Mouse (Mus musculus) CH12.LX (cell line): ENCODE results near the gene Olfr978. TPM values are rescaled to one million over a fixed set of nuclear protein-coding genes. Genes with fewer than 3 reads are reported as not detected.

Source experiments
- DNase-seq: peaks from one replicate; pipeline ENCODE4 v3.0.0-alpha.2; 2013; ENCODE audit errors: extremely low read depth
- H3K27ac ChIP-seq: 2 replicates; pipeline ENCODE4 v1.5.1; 2012; ENCODE audit warnings: low read depth, mild to moderate bottlenecking, control low read depth, moderate library complexity; ENCODE audit not compliant: insufficient read depth
- H3K27me3 ChIP-seq: replicated peaks from 2 replicates; pipeline ENCODE3; 2012; ENCODE audit warnings: inconsistent platforms
- H3K36me3 ChIP-seq, 2 experiments: replicated peaks in 1 of 2; 2 replicates each; pipeline versions ENCODE3 to v1.6.1; 2012; ENCODE audit warnings: inconsistent platforms in 1 of 2, low read length in 1 of 2, mild to moderate bottlenecking in 1 of 2, mixed read lengths in 1 of 2, moderate library complexity in 1 of 2; ENCODE audit not compliant: control insufficient read depth in 1 of 2, insufficient read depth in 1 of 2
- H3K4me1 ChIP-seq, 2 experiments: 2 replicates each; pipeline ENCODE4 v1.6.1; 2012; ENCODE audit warnings: inconsistent platforms in 1 of 2, moderate library complexity in 1 of 2; ENCODE audit not compliant: insufficient read depth in 2 of 2, control insufficient read depth in 1 of 2
- H3K4me2 ChIP-seq: 2 replicates; pipeline ENCODE4 v1.6.1; 2012; ENCODE audit warnings: low read depth, mild to moderate bottlenecking, control low read depth; ENCODE audit not compliant: poor library complexity, insufficient read depth, severe bottlenecking
- H3K4me3 ChIP-seq, 3 experiments: fragments of 150-350 bp in 1 of 3; sonication (generic) in 1 of 3; replicated peaks in 1 of 3; 2 replicates each; pipeline versions ENCODE3 to v1.5.1; 2011 to 2012; ENCODE audit warnings: low read depth in 2 of 3, low read length in 2 of 3, mild to moderate bottlenecking in 2 of 3, moderate library complexity in 2 of 3, control low read depth in 1 of 3, improper control_type of control experiment in 1 of 3, inconsistent platforms in 1 of 3, mixed read lengths in 1 of 3; ENCODE audit not compliant: poor library complexity in 1 of 3
- H3K79me2 ChIP-seq: replicated peaks from 2 replicates; pipeline ENCODE4 v1.6.1; 2012; ENCODE audit warnings: mild to moderate bottlenecking, moderate library complexity; ENCODE audit not compliant: control insufficient read depth, poor library complexity, insufficient read depth, severe bottlenecking; ENCODE audit errors: extremely low read depth
- H3K9ac ChIP-seq: 2 replicates; pipeline ENCODE4 v1.6.1; 2012; ENCODE audit warnings: low read depth, mild to moderate bottlenecking, control low read depth, moderate library complexity; ENCODE audit not compliant: insufficient read depth
- H3K9me3 ChIP-seq: replicated peaks from 2 replicates; pipeline ENCODE3; 2012; ENCODE audit warnings: low read length, inconsistent platforms, mixed read lengths
- E2F4 ChIP-seq: IDR thresholded peaks from 2 replicates; pipeline ENCODE4 v1.6.1; 2011; ENCODE audit warnings: low read depth, low read length, improper control_type of control experiment; ENCODE audit not compliant: insufficient replicate concordance
- GABPA ChIP-seq: IDR thresholded peaks from 2 replicates; pipeline ENCODE4 v1.6.1; 2012; ENCODE audit warnings: low read depth, low read length, improper control_type of control experiment, inconsistent platforms; ENCODE audit not compliant: insufficient replicate concordance
- HCFC1 ChIP-seq: IDR thresholded peaks from 2 replicates; pipeline ENCODE4 v1.6.1; 2012; ENCODE audit warnings: low read depth, mild to moderate bottlenecking, inconsistent platforms, low read length, improper control_type of control experiment
- IRF4 ChIP-seq: IDR thresholded peaks from 2 replicates; pipeline ENCODE4 v1.6.1; 2014; ENCODE audit warnings: low read depth, mild to moderate bottlenecking, inconsistent platforms, low read length, improper control_type of control experiment
- JUN ChIP-seq: IDR thresholded peaks from 2 replicates; pipeline ENCODE4 v1.6.1; 2011; ENCODE audit warnings: low read depth, mild to moderate bottlenecking, low read length, improper control_type of control experiment, moderate library complexity; ENCODE audit not compliant: insufficient read depth
- JUND ChIP-seq: conservative IDR thresholded peaks from 2 replicates; pipeline ENCODE4 v1.6.1; 2011; ENCODE audit warnings: low read depth, low read length, improper control_type of control experiment
- MAFK ChIP-seq: IDR thresholded peaks from 2 replicates; pipeline ENCODE4 v1.6.1; 2011; ENCODE audit warnings: low read length, improper control_type of control experiment; ENCODE audit not compliant: insufficient replicate concordance
- MAZ ChIP-seq: IDR thresholded peaks from 2 replicates; pipeline ENCODE4 v1.6.1; 2012; ENCODE audit warnings: low read depth, mild to moderate bottlenecking, inconsistent platforms, low read length, improper control_type of control experiment, moderate library complexity
- MYC ChIP-seq: IDR thresholded peaks from 2 replicates; pipeline ENCODE4 v1.6.1; 2011; ENCODE audit warnings: low read depth, mild to moderate bottlenecking, improper control_type of control experiment, low read length
- NRF1 ChIP-seq: IDR thresholded peaks from 2 replicates; pipeline ENCODE4 v1.6.1; 2014; ENCODE audit warnings: low read depth, mild to moderate bottlenecking, inconsistent platforms, low read length, improper control_type of control experiment, moderate library complexity
- PAX5 ChIP-seq: IDR thresholded peaks from 2 replicates; pipeline ENCODE4 v1.6.1; 2012; ENCODE audit warnings: low read length, inconsistent platforms, mixed read lengths
- POLR2AphosphoS2 ChIP-seq: IDR thresholded peaks from 2 replicates; pipeline ENCODE4 v1.6.1; 2011; ENCODE audit warnings: low read depth, low read length, improper control_type of control experiment
- RAD21 ChIP-seq: IDR thresholded peaks from 2 replicates; pipeline ENCODE4 v1.6.1; 2011; ENCODE audit warnings: low read depth, mild to moderate bottlenecking, low read length, improper control_type of control experiment, moderate library complexity
- RCOR1 ChIP-seq: conservative IDR thresholded peaks from 2 replicates; pipeline ENCODE4 v1.6.1; 2012; ENCODE audit warnings: low read depth, mild to moderate bottlenecking, inconsistent platforms, low read length, improper control_type of control experiment
- SIN3A ChIP-seq: IDR thresholded peaks from 2 replicates; pipeline ENCODE4 v1.6.1; 2012; ENCODE audit warnings: low read length, improper control_type of control experiment, inconsistent platforms
- SMC3 ChIP-seq: IDR thresholded peaks from 2 replicates; pipeline ENCODE4 v1.6.1; 2011; ENCODE audit warnings: low read depth, low read length, improper control_type of control experiment
- UBTF ChIP-seq: IDR thresholded peaks from 2 replicates; pipeline ENCODE4 v1.6.1; 2012; ENCODE audit warnings: low read depth, mild to moderate bottlenecking, inconsistent platforms, low read length, improper control_type of control experiment, moderate library complexity
- USF1 ChIP-seq: IDR thresholded peaks from 2 replicates; pipeline ENCODE4 v1.6.1; 2014; ENCODE audit warnings: low read depth, mild to moderate bottlenecking, inconsistent platforms, low read length, improper control_type of control experiment
- USF2 ChIP-seq: conservative IDR thresholded peaks from 2 replicates; pipeline ENCODE4 v1.6.1; 2011; ENCODE audit warnings: low read depth, low read length, improper control_type of control experiment
- ZKSCAN1 ChIP-seq: IDR thresholded peaks from 2 replicates; pipeline ENCODE4 v1.6.1; 2012; ENCODE audit warnings: low read depth, inconsistent platforms, low read length, improper control_type of control experiment, borderline replicate concordance
- ZMIZ1 ChIP-seq: IDR thresholded peaks from 2 replicates; pipeline ENCODE4 v1.6.1; 2012; ENCODE audit warnings: low read depth, mild to moderate bottlenecking, inconsistent platforms, low read length, improper control_type of control experiment
- dilution Hi-C: fragments of 300-500 bp; cut with MboI; formaldehyde crosslinking; loops from 2 replicates; pipeline ENCODE4 v1.14.3; 2020; ENCODE audit warnings: low sequenced_read_pairs; ENCODE audit not compliant: extremely low pct_unique_long_range_greater_than_20kb, extremely low pct_ligation_motif_present
- in situ Hi-C: fragments of 300-500 bp; cut with MboI; formaldehyde crosslinking; loops from 3 replicates; pipeline ENCODE4 v1.14.3; 2019; ENCODE audit warnings: low sequenced_read_pairs, low pct_ligation_motif_present, low pct_unique_long_range_greater_than_20kb, mixed read lengths
- polyA plus RNA-seq: library from polyadenylated mRNA; unstranded; fragments of >175 nt; gene quantifications from 2 replicates; pipeline ENCODE4 v1.2.1, GENCODE M21; 2012; ENCODE audit warnings: low read depth; ENCODE audit not compliant: insufficient read length
- total RNA-seq, 2 experiments: library from RNA; depleted of rRNA; stranded (reverse); fragments of 300-350 nt in 1 of 2; fragments of >200 nt in 1 of 2; gene quantifications; 2 replicates each; pipeline ENCODE4 v1.2.3; 2012 to 2014

The Olfr978 gene
- total and polyA plus RNA-seq, 3 experiments = not detected

DNA sequence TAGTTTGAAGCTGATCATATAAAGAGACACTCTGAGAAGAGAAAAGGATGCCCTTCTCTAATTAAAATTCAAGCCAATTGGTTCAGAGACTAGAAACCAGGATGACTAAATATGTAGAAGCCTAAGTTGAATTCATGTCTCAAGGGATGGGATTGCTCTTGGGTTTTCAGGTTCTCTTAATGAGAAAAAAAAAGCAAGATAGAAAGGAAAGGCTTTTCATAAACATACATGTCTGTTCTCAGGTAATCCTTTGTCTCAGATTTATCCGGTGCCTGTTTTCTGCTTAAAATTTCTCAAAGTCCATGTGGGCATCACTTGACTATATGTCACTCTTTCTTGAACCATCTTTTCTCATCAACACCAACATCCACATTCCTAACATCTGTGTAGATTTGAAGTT lies 11.5 kb downstream of the Olfr978 start, which contains the start of gene Olfr979:
Gene Olfr979, minus strand, starts transcription at position 101 of the 400 bp plus-strand sequence.
- H3K4me3 ChIP-seq = no peak within 1 kb of the TSS
- in situ Hi-C loops = no loop called here
- no peak within 1 kb of the TSS for H3K9ac ChIP-seq
- no peaks in the 10 kb centered on the region for H3K9me3 ChIP-seq
- H3K27ac ChIP-seq = no peak within 1 kb of the TSS
- no peaks in the 10 kb centered on the region for H3K79me2 ChIP-seq
- peaks cover 0 to 4% of the 10 kb centered on the region in 2 experiments; a peak in 2 of 4 replicates for H3K4me1 ChIP-seq
- H3K27me3 ChIP-seq = no peaks in the 10 kb centered on the region
- TF ChIP-seq E2F4 = no peak
- TF ChIP-seq HCFC1 = no peak
- no peak for TF ChIP-seq MAZ
- TF ChIP-seq GABPA = no peak
- TF ChIP-seq USF1 = no peak
- no peak for TF ChIP-seq ZMIZ1
- TF ChIP-seq USF2 = no peak
- no peak for TF ChIP-seq JUN
- TF ChIP-seq RAD21 = no peak
- TF ChIP-seq JUND = no peak
- no peak for TF ChIP-seq PAX5
- no peak for TF ChIP-seq SIN3A
- no peak for TF ChIP-seq MYC
- no peak for TF ChIP-seq UBTF
- TF ChIP-seq NRF1 = no peak
- no peak for TF ChIP-seq ZKSCAN1
- no peak for TF ChIP-seq MAFK
- no peak for DNase-seq
- dilution Hi-C loops = no loop called here
- H3K4me2 ChIP-seq = no peak within 1 kb of the TSS
- H3K36me3 ChIP-seq = no peaks in the 10 kb centered on the region

DNA sequence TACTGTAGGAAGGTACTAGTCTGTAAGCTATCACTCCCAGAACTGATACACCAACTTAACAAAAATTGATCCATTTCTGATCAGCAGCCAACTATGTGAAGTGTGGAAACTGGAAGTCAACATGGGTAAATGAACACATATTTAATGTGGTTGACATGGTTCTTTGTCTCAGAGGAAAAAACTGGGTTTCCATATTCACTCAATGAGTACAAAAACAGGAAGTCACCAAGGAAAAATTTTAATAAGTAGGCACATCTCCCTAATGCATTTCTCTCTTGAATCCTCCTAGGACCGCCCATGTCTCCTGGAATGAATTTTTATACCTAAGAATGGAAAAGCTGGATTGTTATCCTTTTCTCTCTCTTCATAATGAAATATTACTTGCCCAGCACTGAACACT lies 17.6 kb downstream of the Olfr978 start, which contains the start of gene Olfr980:
Gene Olfr980, minus strand, starts transcription at position 101 of the 400 bp plus-strand sequence.
- dilution Hi-C loops = no loop called here
- H3K27me3 ChIP-seq = no peaks in the 10 kb centered on the region
- H3K9ac ChIP-seq = no peak within 1 kb of the TSS
- no peaks in the 10 kb centered on the region for H3K4me1 ChIP-seq
- H3K36me3 ChIP-seq = no peaks in the 10 kb centered on the region
- H3K4me2 ChIP-seq = no peak within 1 kb of the TSS
- H3K9me3 ChIP-seq = no peaks in the 10 kb centered on the region
- DNase-seq = no peak
- in situ Hi-C loops = no loop called here
- no peak within 1 kb of the TSS for H3K4me3 ChIP-seq
- no peak within 1 kb of the TSS for H3K27ac ChIP-seq
- TF ChIP-seq E2F4 (no peak), MYC (no peak), HCFC1 (no peak), JUN (no peak), RCOR1 (no peak), PAX5 (no peak), IRF4 (no peak), GABPA (no peak), SMC3 (no peak), ZKSCAN1 (no peak), ZMIZ1 (no peak), POLR2AphosphoS2 (no peak), USF2 (no peak)
- H3K79me2 ChIP-seq = no peaks in the 10 kb centered on the region
